Mouse (Mus musculus): ENCODE results near the gene Lamc3. TPM values are rescaled to one million over a fixed set of nuclear protein-coding genes. Genes with fewer than 3 reads are reported as not detected.

The Lamc3 gene
- polyA plus RNA-seq, 2 experiments, result 0.02 TPM; not detected in 1

- Histone ChIP-seq H3K36me3 (replicated peaks; ENCODE audit: control insufficient read depth, insufficient read depth, low read depth) (no peaks in the 10 kb centered on the region), H3K27ac (no peak overlapping the region), H3K4me3 (ENCODE audit: insufficient read depth in 1 of 2, low read depth in 2 of 2, low read length in 2 of 2) (peak overlapping the region in 1 of 2 experiments; percentile 31; a peak in 2 of 4 replicates), H3K9me3 (ENCODE audit: control insufficient read depth, low read length) (no peaks in the 10 kb centered on the region), H3K4me2 (ENCODE audit: low read depth) (peak overlapping the region; percentile 46), H3K9ac (replicated peaks) (no peak overlapping the region), H3K27me3 (ENCODE audit: control insufficient read depth, insufficient read depth, low read length) (peaks cover 39% of the 10 kb centered on the region), H3K4me1 (replicated peaks; ENCODE audit: control insufficient read depth in 2 of 2, insufficient read depth in 2 of 2, low read length in 1 of 2) (peaks cover 0 to 2% of the 10 kb centered on the region in 2 experiments; a peak in 1 of 4 replicates)
- ATAC-seq (ENCODE audit: insufficient read depth) (no peak), DNase-seq (ENCODE audit: low read depth in 3 of 3, low spot score in 3 of 3) (no peak)
- 4% methylated on average over 35 of the region's 35 CpGs for WGBS (ENCODE audit: insufficient replicate concordance)
- TF ChIP-seq EP300 (IDR thresholded peaks at IDR 0.05; ENCODE audit: low read depth), result no peak
- TF ChIP-seq CTCF (IDR thresholded peaks at IDR 0.05; ENCODE audit: low read depth), result no peak
These were observed 40.1 kb upstream of the Lamc3 start for GRCm38 (mm10) chr2:31846692-31847660.

GRCm38 (mm10) chr2:31847908-31848307 is 39.2 kb upstream of the Lamc3 start:
- DNase-seq (ENCODE audit: low read depth in 3 of 3, low spot score in 3 of 3) (peak; percentile 24 to 38 (median 28)), ATAC-seq (ENCODE audit: insufficient read depth) (peak; percentile 74)
- no peak overlapping the region for H3K4me3 ChIP-seq (ENCODE audit: insufficient read depth in 1 of 2, low read depth in 2 of 2, low read length in 2 of 2)
- no peak overlapping the region for H3K27ac ChIP-seq
- no peak overlapping the region for H3K9ac ChIP-seq (replicated peaks)
- H3K4me2 ChIP-seq (ENCODE audit: low read depth), result no peak overlapping the region
- 16% methylated on average over 6 of the region's 6 CpGs for WGBS (ENCODE audit: insufficient replicate concordance)
- no peaks in the 10 kb centered on the region for H3K36me3 ChIP-seq (replicated peaks; ENCODE audit: control insufficient read depth, insufficient read depth, low read depth)
- no peaks in the 10 kb centered on the region for H3K9me3 ChIP-seq (ENCODE audit: control insufficient read depth, low read length)
- peaks cover 0 to 2% of the 10 kb centered on the region in 2 experiments; a peak in 1 of 4 replicates for H3K4me1 ChIP-seq (replicated peaks; ENCODE audit: control insufficient read depth in 2 of 2, insufficient read depth in 2 of 2, low read length in 1 of 2)
- TF ChIP-seq EP300 (IDR thresholded peaks at IDR 0.05; ENCODE audit: low read depth) (no peak), CTCF (IDR thresholded peaks at IDR 0.05; ENCODE audit: low read depth) (peak; percentile 75)
- peaks cover 39% of the 10 kb centered on the region for H3K27me3 ChIP-seq (ENCODE audit: control insufficient read depth, insufficient read depth, low read length)

- DNase-seq (ENCODE audit: low read depth in 3 of 3, low spot score in 3 of 3), result no peak
- no peak overlapping the region for H3K27ac ChIP-seq
- TF ChIP-seq EP300 (IDR thresholded peaks at IDR 0.05; ENCODE audit: low read depth), result no peak
- TF ChIP-seq CTCF (IDR thresholded peaks at IDR 0.05; ENCODE audit: low read depth), result no peak
These were observed 37.0 kb upstream of the Lamc3 start for GRCm38 (mm10) chr2:31850141-31850540.

GRCm38 (mm10) chr2:31855991-31856390 is 31.1 kb upstream of the Lamc3 start:
- Histone ChIP-seq H3K4me3 (ENCODE audit: insufficient read depth in 1 of 2, low read depth in 2 of 2, low read length in 2 of 2) (no peak overlapping the region), H3K9ac (replicated peaks) (no peak overlapping the region), H3K9me3 (ENCODE audit: control insufficient read depth, low read length) (no peaks in the 10 kb centered on the region), H3K4me1 (replicated peaks; ENCODE audit: control insufficient read depth in 2 of 2, insufficient read depth in 2 of 2, low read length in 1 of 2) (peaks cover 0 to 4% of the 10 kb centered on the region in 2 experiments; a peak in 1 of 4 replicates), H3K27ac (no peak overlapping the region), H3K4me2 (ENCODE audit: low read depth) (no peak overlapping the region), H3K36me3 (replicated peaks; ENCODE audit: control insufficient read depth, insufficient read depth, low read depth) (no peaks in the 10 kb centered on the region), H3K27me3 (ENCODE audit: control insufficient read depth, insufficient read depth, low read length) (no peaks in the 10 kb centered on the region)
- TF ChIP-seq EP300 (IDR thresholded peaks at IDR 0.05; ENCODE audit: low read depth) (no peak), CTCF (IDR thresholded peaks at IDR 0.05; ENCODE audit: low read depth) (no peak)
- ATAC-seq (ENCODE audit: insufficient read depth), result no peak
- peak in 1 of 3 experiments; percentile 16 for DNase-seq (ENCODE audit: low read depth in 3 of 3, low spot score in 3 of 3)
- WGBS (ENCODE audit: insufficient replicate concordance), result 63% methylated on average over 8 of the region's 8 CpGs

More at GRCm38 (mm10) chr2:31850141-31850540, 37.0 kb upstream of the Lamc3 start:
- H3K36me3 ChIP-seq (replicated peaks; ENCODE audit: control insufficient read depth, insufficient read depth, low read depth), result no peaks in the 10 kb centered on the region
- ATAC-seq (ENCODE audit: insufficient read depth), result no peak
- H3K9me3 ChIP-seq (ENCODE audit: control insufficient read depth, low read length), result no peaks in the 10 kb centered on the region
- H3K27me3 ChIP-seq (ENCODE audit: control insufficient read depth, insufficient read depth, low read length), result peaks cover 22% of the 10 kb centered on the region
- no peak overlapping the region for H3K4me3 ChIP-seq (ENCODE audit: insufficient read depth in 1 of 2, low read depth in 2 of 2, low read length in 2 of 2)
- peaks cover 0 to 2% of the 10 kb centered on the region in 2 experiments; a peak in 1 of 4 replicates for H3K4me1 ChIP-seq (replicated peaks; ENCODE audit: control insufficient read depth in 2 of 2, insufficient read depth in 2 of 2, low read length in 1 of 2)
- no peak overlapping the region for H3K9ac ChIP-seq (replicated peaks)
- no peak overlapping the region for H3K4me2 ChIP-seq (ENCODE audit: low read depth)
- WGBS (ENCODE audit: insufficient replicate concordance), result 69% methylated on average over 12 of the region's 12 CpGs

GRCm38 (mm10) chr2:31857180-31857579 is 29.9 kb upstream of the Lamc3 start:
- Histone ChIP-seq H3K9ac (replicated peaks) (no peak overlapping the region), H3K4me3 (ENCODE audit: insufficient read depth in 1 of 2, low read depth in 2 of 2, low read length in 2 of 2) (no peak overlapping the region), H3K27ac (no peak overlapping the region), H3K27me3 (ENCODE audit: control insufficient read depth, insufficient read depth, low read length) (no peaks in the 10 kb centered on the region), H3K4me1 (replicated peaks; ENCODE audit: control insufficient read depth in 2 of 2, insufficient read depth in 2 of 2, low read length in 1 of 2) (0 out of 4 replicates have a peak, but pooled peaks cover 0 to 2% of the 10 kb centered on the region in 2 experiments), H3K9me3 (ENCODE audit: control insufficient read depth, low read length) (no peaks in the 10 kb centered on the region), H3K4me2 (ENCODE audit: low read depth) (no peak overlapping the region), H3K36me3 (replicated peaks; ENCODE audit: control insufficient read depth, insufficient read depth, low read depth) (no peaks in the 10 kb centered on the region)
- WGBS (ENCODE audit: insufficient replicate concordance), result 62% methylated on average over 6 of the region's 6 CpGs
- DNase-seq (ENCODE audit: low read depth in 3 of 3, low spot score in 3 of 3) (no peak), ATAC-seq (ENCODE audit: insufficient read depth) (no peak)
- no peak for TF ChIP-seq CTCF (IDR thresholded peaks at IDR 0.05; ENCODE audit: low read depth)
- no peak for TF ChIP-seq EP300 (IDR thresholded peaks at IDR 0.05; ENCODE audit: low read depth)
